Comparison of ENCODE assay signal across 27 mouse cellular contexts in the genomic region with DNA sequence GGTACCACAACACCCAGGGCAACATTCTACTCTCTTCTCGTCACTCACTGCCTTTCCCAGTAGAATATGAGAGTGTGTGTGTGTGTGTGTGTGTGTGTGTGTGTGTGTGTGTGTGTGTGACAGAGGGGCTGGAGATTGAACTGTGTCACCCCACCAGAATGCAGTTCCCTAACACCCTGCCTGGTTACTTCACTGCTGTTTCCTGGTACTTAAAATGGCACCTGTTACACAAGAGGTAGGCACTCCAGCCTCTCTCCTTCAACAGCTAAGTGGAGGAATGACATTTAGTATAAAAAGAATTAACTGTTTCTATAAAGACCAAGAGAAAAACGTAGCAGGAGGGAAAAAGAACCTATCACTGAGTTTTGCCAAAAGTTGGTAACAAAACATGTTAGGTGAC.
A peak's percentile ranks its signal among the peaks of the same experiment; 100 is the strongest.
DNase-seq lines count a peak whose midpoint lies in the region; ATAC-seq lines count a peak whose summit lies in the region.
"Had no signal": no experiment of that assay in that cellular context is flagged by ENCODE, and none has a peak within 500 bp of the region (broad histone marks: within the 10 kb centered on the region; RNA-seq: fewer than 3 reads in every experiment).

No protein-coding gene starts in this region.

- 75% methylated on average over 2 of the region's 2 CpGs for WGBS in kidney, embryonic 16.5 days

- peak; percentile 59; the same call in 1 of the 2 replicates for ATAC-seq in megakaryocyte progenitor cell, adult 5-6 weeks (replicated peaks; ENCODE audit: poor library complexity)
- no peak for ATAC-seq in kidney, embryonic 16.5 days (ENCODE audit: low FRiP score, low TSS enrichment)
- ATAC-seq: forebrain, embryonic 15.5 days; hindbrain, postnatal 0 days; Patski had no signal

- no peaks in the 10 kb centered on the region for H3K36me3 ChIP-seq in kidney, embryonic 16.5 days (ENCODE audit: insufficient read depth, low read length)
- H3K36me3 ChIP-seq: embryonic facial prominence, embryonic 10.5 days; embryonic facial prominence, embryonic 13.5 days; forebrain, embryonic 12.5 days; forebrain, embryonic 15.5 days; G1E had no signal

- H3K27ac ChIP-seq in kidney, embryonic 16.5 days (ENCODE audit: low read length), result no peak overlapping the region
- H3K27ac ChIP-seq: embryonic facial prominence, embryonic 10.5 days; embryonic facial prominence, embryonic 13.5 days; forebrain, embryonic 12.5 days; forebrain, embryonic 15.5 days; hindbrain, embryonic 14.5 days; hindbrain, postnatal 0 days had no signal

- H3K27me3 ChIP-seq in kidney, embryonic 16.5 days (ENCODE audit: insufficient read depth, low read length), result no peaks in the 10 kb centered on the region
- H3K27me3 ChIP-seq: CH12.LX; embryonic facial prominence, embryonic 13.5 days; forebrain, embryonic 12.5 days; forebrain, embryonic 15.5 days had no signal

- H3K9me3 ChIP-seq in kidney, embryonic 16.5 days (ENCODE audit: low read length), result no peaks in the 10 kb centered on the region
- H3K9me3 ChIP-seq: embryonic facial prominence, embryonic 10.5 days; embryonic facial prominence, embryonic 13.5 days; forebrain, embryonic 12.5 days; forebrain, embryonic 15.5 days; G1E had no signal

- DNase-seq in layer of hippocampus, adult 9-11 months, result peak; percentile 1
- DNase-seq in layer of hippocampus, postnatal 36 days, result no peak
- peak; percentile 10 for DNase-seq in thymus, postnatal 4 days
- DNase-seq in thymus, postnatal 36 days, result no peak
- peak; percentile 30 for DNase-seq in lung, postnatal 10 days
- no peak for DNase-seq in cerebellum, adult 18-20 months
- DNase-seq: adrenal gland, postnatal 10 days; adrenal gland, postnatal 36 days; B cell, adult 2 months; cerebellum, adult 2 months; cerebellum, adult 9-11 months; embryo, embryonic 11 days; gastrocnemius, postnatal 25 days; heart, postnatal 4 days had no signal

- no peak overlapping the region for H3K4me2 ChIP-seq in kidney, embryonic 16.5 days (replicated peaks; ENCODE audit: low read depth, low read length)
- H3K4me2 ChIP-seq: embryonic facial prominence, embryonic 13.5 days; forebrain, embryonic 12.5 days; forebrain, embryonic 15.5 days; heart, embryonic 11.5 days; hindbrain, embryonic 14.5 days had no signal

- no peak overlapping the region for H3K9ac ChIP-seq in kidney, embryonic 16.5 days (replicated peaks; ENCODE audit: low read length)
- H3K9ac ChIP-seq: embryonic facial prominence, embryonic 13.5 days; forebrain, embryonic 12.5 days; forebrain, embryonic 15.5 days; hindbrain, embryonic 14.5 days had no signal

- no peak overlapping the region for H3K4me3 ChIP-seq in kidney, embryonic 16.5 days (ENCODE audit: low read length)
- H3K4me3 ChIP-seq: embryonic facial prominence, embryonic 10.5 days; embryonic facial prominence, embryonic 13.5 days; erythroblast, embryonic 14.5 days; forebrain, embryonic 12.5 days; forebrain, embryonic 15.5 days had no signal

- H3K4me1 ChIP-seq in kidney, embryonic 16.5 days (ENCODE audit: insufficient read depth, low read length), result no peaks in the 10 kb centered on the region

Comparison
In these comparisons a context has a peak if more than half of its experiments do, and no peak if none do; other contexts are left out.
1. DNase-seq: peak in layer of hippocampus, adult 9-11 months (single experiment), thymus, postnatal 4 days (single experiment) and lung, postnatal 10 days (single experiment); none in layer of hippocampus, postnatal 36 days (0 of 2), thymus, postnatal 36 days (0 of 2) and cerebellum, adult 18-20 months (0 of 2).